Mouse (Mus musculus) macrophage (primary cell): Measurements from ENCODE around the gene Tenm4. TPM values are rescaled to one million over a fixed set of nuclear protein-coding genes. Genes with fewer than 3 reads are reported as not detected.

Source experiments
- H3K27ac ChIP-seq: fragments of 350-480 bp; formaldehyde crosslinking; 2 replicates; pipeline ENCODE4 v1.9.0; 2021
- H3K36me3 ChIP-seq: fragments of 350-480 bp; formaldehyde crosslinking; 2 replicates; pipeline ENCODE4 v1.9.0; 2021; ENCODE audit errors: inconsistent target
- H3K4me3 ChIP-seq: fragments of 350-480 bp; formaldehyde crosslinking; 2 replicates; pipeline ENCODE4 v1.9.0; 2021; ENCODE audit errors: inconsistent target
- H3K79me2 ChIP-seq: fragments of 350-480 bp; formaldehyde crosslinking; 2 replicates; pipeline ENCODE4 v1.9.0; 2021; ENCODE audit errors: inconsistent target
- WGBS: methylation state at CpG from one replicate; pipeline ENCODE4 v1.1.7; 2026; ENCODE audit warnings: inconsistent platforms; ENCODE audit not compliant: missing documents; 5-methylcytosine and 5-hydroxymethylcytosine counted together
- polyA plus RNA-seq: library from polyadenylated mRNA; stranded (reverse); fragments of 250-400 nt; gene quantifications from 3 replicates; pipeline ENCODE4 v1.2.4, GENCODE M21; 2018; ENCODE audit warnings: inconsistent platforms

Tenm4 gene
- polyA plus RNA-seq, 1 experiment from 2014 or later: 1.3 TPM

- Histone ChIP-seq H3K79me2 (no peaks in the 10 kb centered on the region), H3K4me3 (no peak overlapping the region), H3K27ac (no peak overlapping the region), H3K36me3 (no peaks in the 10 kb centered on the region)
- 50% methylated on average over 6 of the region's 6 CpGs for WGBS
Observed at GRCm38 (mm10) chr7:96651626-96652341, 480.7 kb downstream of the Tenm4 start.

- 78% methylated on average over 2 of the region's 3 CpGs for WGBS
- H3K79me2 ChIP-seq: no peaks in the 10 kb centered on the region
Observed at GRCm38 (mm10) chr7:96652844-96653243, 481.8 kb downstream of the Tenm4 start.

GRCm38 (mm10) chr7:96654206-96654605, 483.2 kb downstream of the Tenm4 start:
- 77% methylated on average over 2 of the region's 2 CpGs for WGBS
- no peaks in the 10 kb centered on the region for H3K36me3 ChIP-seq
- H3K79me2 ChIP-seq: no peaks in the 10 kb centered on the region
- H3K27ac ChIP-seq: no peak overlapping the region
- H3K4me3 ChIP-seq: no peak overlapping the region

More at GRCm38 (mm10) chr7:96652844-96653243, 481.8 kb downstream of the Tenm4 start:
- H3K4me3 ChIP-seq: no peak overlapping the region
- H3K27ac ChIP-seq: no peak overlapping the region
- no peaks in the 10 kb centered on the region for H3K36me3 ChIP-seq

GRCm38 (mm10) chr7:96655096-96655716, 484.2 kb downstream of the Tenm4 start:
- Histone ChIP-seq H3K79me2 (no peaks in the 10 kb centered on the region), H3K36me3 (no peaks in the 10 kb centered on the region), H3K27ac (no peak overlapping the region), H3K4me3 (no peak overlapping the region)
- WGBS: 71% methylated on average over 2 of the region's 3 CpGs

DNA sequence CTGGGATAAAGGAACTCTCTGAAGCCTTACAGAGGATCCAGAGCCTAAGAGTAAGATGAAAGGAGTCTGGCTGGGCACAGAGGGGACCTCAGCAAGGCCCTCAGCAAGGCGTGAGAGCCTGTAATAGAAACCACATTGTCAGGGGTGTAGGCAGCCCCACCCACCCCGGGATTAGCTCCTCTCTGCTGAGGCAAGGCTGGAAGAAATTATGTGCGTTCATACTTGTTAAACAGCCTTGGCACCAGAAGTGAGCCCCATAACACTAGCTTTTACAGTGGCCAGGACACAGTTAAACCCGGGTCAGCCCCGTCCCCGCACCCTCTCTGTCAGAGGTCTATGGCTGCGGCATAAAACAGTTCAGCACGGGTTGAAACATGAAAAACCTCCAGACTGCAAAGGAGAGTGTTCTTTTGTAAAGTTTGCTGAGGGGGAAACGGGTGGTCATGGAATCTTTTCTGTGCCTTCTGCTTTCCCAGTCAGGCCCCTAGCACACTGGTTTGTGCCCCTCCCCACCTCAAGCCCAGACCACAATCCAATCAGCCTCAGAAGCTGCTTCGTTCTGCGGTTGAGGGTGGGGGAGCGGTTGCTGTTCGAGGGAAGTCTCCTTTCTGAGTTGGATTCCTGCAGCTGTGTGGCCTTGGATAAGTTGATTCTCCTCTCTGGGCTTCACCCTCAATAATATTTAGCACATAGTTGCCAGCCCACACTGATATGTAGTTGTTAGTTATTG, 486.2 kb downstream of the Tenm4 start:
- Histone ChIP-seq H3K27ac (no peak overlapping the region), H3K79me2 (no peaks in the 10 kb centered on the region)
- 6% methylated on average over 13 of the region's 13 CpGs for WGBS

GRCm38 (mm10) chr7:96657857-96658580, 487.0 kb downstream of the Tenm4 start:
- Histone ChIP-seq H3K79me2 (no peaks in the 10 kb centered on the region), H3K4me3 (no peak overlapping the region), H3K27ac (no peak overlapping the region), H3K36me3 (no peaks in the 10 kb centered on the region)
- WGBS: 89% methylated on average over 11 of the region's 11 CpGs

More for the DNA sequence above, 486.2 kb downstream of the Tenm4 start:
- Histone ChIP-seq H3K36me3 (no peaks in the 10 kb centered on the region), H3K4me3 (no peak overlapping the region)

DNA sequence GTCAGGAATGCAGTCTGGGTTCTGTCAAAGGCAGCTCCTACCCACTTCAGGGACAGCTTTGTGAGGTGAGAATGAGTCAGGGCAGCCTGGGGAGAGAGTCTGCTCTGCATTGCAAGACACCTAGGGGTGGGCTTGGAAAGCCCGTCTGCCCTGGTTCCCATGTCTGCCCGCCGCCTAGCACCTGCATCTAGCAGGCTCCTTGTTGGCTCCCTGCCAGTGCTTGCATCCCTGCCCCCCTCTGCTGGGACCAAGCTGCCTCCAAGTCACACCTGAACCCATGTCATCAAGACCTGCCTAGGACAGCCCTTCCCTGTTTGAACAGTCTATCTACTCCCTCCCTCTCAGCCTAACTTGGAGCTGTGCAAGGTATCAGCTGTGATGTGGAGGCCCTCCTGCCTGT, 489.9 kb downstream of the Tenm4 start:
- H3K27ac ChIP-seq: no peak overlapping the region
- H3K36me3 ChIP-seq: no peaks in the 10 kb centered on the region
- H3K4me3 ChIP-seq: no peak overlapping the region
- WGBS: 85% methylated on average over 3 of the region's 3 CpGs
- H3K79me2 ChIP-seq: no peaks in the 10 kb centered on the region

DNA sequence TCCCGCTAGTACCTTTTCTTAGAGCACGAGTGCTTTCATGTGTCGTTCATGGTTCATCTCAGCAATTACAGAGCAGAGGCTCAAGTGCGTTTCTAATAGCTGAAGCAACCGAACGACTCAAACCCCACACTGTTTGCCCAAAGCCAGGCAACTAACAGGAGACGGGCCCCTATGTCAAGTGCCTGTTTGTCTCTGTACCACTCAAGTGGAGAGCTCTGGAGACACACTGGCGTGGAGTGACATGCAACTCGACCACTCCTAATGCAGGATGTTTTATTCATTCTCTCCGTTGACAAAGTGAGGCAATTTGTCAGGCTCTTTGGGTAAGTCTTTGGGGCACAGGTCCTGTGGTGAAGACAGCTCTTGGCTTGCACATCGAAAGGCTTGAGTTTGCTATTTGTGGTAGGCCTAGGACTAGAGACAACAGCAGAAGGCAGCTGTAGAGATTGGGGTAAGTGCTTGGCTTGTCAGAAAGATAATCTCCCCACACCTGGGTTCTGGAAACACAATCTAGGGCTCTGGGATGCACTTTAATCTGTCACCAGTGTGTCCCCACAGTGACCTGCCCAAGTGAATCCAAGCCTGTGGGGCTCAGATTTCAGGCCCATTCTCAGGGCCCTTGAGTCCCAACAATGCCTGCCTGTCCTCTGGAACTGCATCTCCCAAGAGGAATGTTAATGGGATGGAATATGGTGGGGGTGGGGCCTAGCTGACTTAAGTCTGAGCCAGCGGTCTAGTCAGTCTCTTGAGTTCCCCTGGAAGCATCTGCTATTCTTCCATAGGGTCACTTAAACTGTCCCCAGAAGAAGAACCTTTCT, 490.5 kb downstream of the Tenm4 start:
- H3K79me2 ChIP-seq: no peaks in the 10 kb centered on the region
- H3K36me3 ChIP-seq: no peaks in the 10 kb centered on the region
- no peak overlapping the region for H3K4me3 ChIP-seq
- H3K27ac ChIP-seq: no peak overlapping the region
- 96% methylated on average over 12 of the region's 12 CpGs for WGBS

DNA sequence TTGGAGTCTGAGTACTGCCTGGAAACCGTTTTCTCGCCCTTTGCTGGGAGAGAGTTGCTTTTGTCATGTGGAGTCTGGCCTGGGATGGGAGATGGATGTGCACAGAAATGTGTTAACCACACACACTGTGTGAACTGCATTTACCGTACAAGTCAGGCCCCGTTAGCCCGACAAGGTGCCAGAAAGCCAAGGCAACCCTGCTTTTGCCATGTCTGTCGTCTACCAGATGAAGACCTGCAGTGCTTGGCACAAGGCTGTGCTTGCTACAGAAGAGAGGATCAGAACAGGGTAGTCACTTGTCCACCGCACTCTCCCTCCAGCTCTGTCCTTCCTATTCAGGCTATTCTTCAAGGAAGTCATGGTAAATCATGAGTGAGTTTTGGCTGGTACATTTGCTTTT, 492.3 kb downstream of the Tenm4 start:
- no peaks in the 10 kb centered on the region for H3K36me3 ChIP-seq
- WGBS: 92% methylated on average over 7 of the region's 7 CpGs
- H3K27ac ChIP-seq: no peak overlapping the region
- no peak overlapping the region for H3K4me3 ChIP-seq
- no peaks in the 10 kb centered on the region for H3K79me2 ChIP-seq

DNA sequence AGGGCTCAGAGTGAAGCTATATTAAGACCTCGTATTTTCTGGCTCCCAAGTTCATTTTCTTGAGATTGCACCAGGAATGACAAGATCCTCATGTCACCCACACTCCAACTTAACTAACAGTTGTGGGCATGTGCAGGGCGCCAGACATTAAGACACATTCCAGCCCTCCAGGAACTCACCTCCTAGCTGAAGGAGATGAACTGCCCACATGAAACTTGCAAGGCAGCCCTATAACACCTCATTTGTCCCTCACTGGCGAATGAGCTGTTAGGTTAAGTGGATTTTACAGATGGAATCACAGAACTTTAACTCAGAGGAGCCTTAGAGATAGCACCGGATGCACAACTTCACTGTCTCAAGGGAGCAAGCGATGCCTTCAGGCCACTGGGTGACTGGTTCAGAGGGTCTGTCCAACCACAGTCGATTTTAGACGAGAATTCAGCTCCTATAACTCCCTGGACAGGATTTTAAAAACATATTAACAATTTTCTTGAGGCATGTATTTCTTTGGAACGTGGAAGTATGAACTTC, 495.4 kb downstream of the Tenm4 start:
- H3K36me3 ChIP-seq: no peaks in the 10 kb centered on the region
- no peak overlapping the region for H3K4me3 ChIP-seq
- no peak overlapping the region for H3K27ac ChIP-seq
- no peaks in the 10 kb centered on the region for H3K79me2 ChIP-seq
- 85% methylated on average over 8 of the region's 8 CpGs for WGBS

GRCm38 (mm10) chr7:96667688-96668087, 496.6 kb downstream of the Tenm4 start:
- H3K79me2 ChIP-seq: no peaks in the 10 kb centered on the region
- no peaks in the 10 kb centered on the region for H3K36me3 ChIP-seq
- no peak overlapping the region for H3K27ac ChIP-seq
- 90% methylated on average over 6 of the region's 6 CpGs for WGBS
- H3K4me3 ChIP-seq: no peak overlapping the region

DNA sequence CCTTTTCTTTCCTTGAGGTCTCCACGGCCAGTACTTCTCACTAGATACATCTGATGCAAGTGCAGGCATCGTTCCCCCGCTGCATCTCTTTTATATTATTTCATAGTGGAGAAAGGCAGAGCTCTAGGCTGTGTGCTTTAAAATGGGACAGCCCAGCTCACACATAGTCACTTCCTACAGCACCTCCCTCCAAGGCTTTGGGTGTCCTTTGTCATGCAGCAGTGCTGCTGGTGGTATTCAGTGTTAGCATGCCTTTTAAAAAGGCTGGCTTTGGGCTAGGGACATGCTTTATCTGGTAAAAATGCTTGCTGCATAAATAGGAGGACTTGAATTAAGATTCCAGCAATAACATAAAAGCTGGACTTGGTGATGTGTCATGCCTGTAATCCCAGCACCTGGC, 499.0 kb downstream of the Tenm4 start:
- no peak overlapping the region for H3K4me3 ChIP-seq
- no peaks in the 10 kb centered on the region for H3K36me3 ChIP-seq
- WGBS: 93% methylated on average over 3 of the region's 3 CpGs
- no peaks in the 10 kb centered on the region for H3K79me2 ChIP-seq
- no peak overlapping the region for H3K27ac ChIP-seq

- Histone ChIP-seq H3K4me3 (no peak overlapping the region), H3K79me2 (no peaks in the 10 kb centered on the region), H3K27ac (no peak overlapping the region), H3K36me3 (no peaks in the 10 kb centered on the region)
- 62% methylated on average over 6 of the region's 6 CpGs for WGBS
Observed at GRCm38 (mm10) chr7:96672322-96672914, 501.4 kb downstream of the Tenm4 start.
